ENCODE assay signal across 8 mouse cellular contexts in genomic region chr14:78850666-78851065, GRCm38 (mm10). TPM values are rescaled to one million over a fixed set of nuclear protein-coding genes. Genes with fewer than 3 reads are reported as not detected.
DNase-seq lines count a peak whose midpoint lies in the region; ATAC-seq and TF ChIP-seq lines count a peak whose summit lies in the region.

No protein-coding gene starts in this region.

- H3K9ac ChIP-seq in heart, embryonic 14.5 days (ENCODE audit: low read length): peak overlapping the region; percentile 38
- no peak overlapping the region for H3K9ac ChIP-seq in neural tube, embryonic 11.5 days (ENCODE audit: low read length)

- no peaks in the 10 kb centered on the region for H3K36me3 ChIP-seq in heart, embryonic 14.5 days (ENCODE audit: control insufficient read depth, insufficient read depth, low read length)
- no peaks in the 10 kb centered on the region for H3K36me3 ChIP-seq in neural tube, embryonic 11.5 days (ENCODE audit: control insufficient read depth, insufficient read depth, low read length)

- 0 out of 2 replicates have a peak, but pooled peaks have one; percentile 19 for ATAC-seq in heart, embryonic 14.5 days (ENCODE audit: insufficient number of reproducible peaks, insufficient read depth, low FRiP score, low read depth)
- peak; percentile 91 for ATAC-seq in neural tube, embryonic 11.5 days (ENCODE audit: insufficient read depth, low FRiP score, low TSS enrichment)

- no peak overlapping the region; the same call in 1 of the 2 replicates for H3K4me3 ChIP-seq in gastrocnemius, adult 2 months
- H3K4me3 ChIP-seq in heart, embryonic 14.5 days (ENCODE audit: control insufficient read depth in 1 of 2, insufficient read depth in 1 of 2, low read depth in 1 of 2, low read length in 2 of 2): 0 out of 4 replicates have a peak overlapping the region, but pooled peaks of 1 of the 2 experiments have one; percentile 2
- H3K4me3 ChIP-seq in neural tube, embryonic 11.5 days (ENCODE audit: low read depth, low read length): no peak overlapping the region

- H3K27ac ChIP-seq in gastrocnemius, adult 2 months: peak overlapping the region; percentile 2; the same call in 1 of the 2 replicates
- peak overlapping the region in 1 of 2 experiments; percentile 8; a peak in 2 of 4 replicates for H3K27ac ChIP-seq in heart, embryonic 14.5 days (replicated peaks in 1 of 2; ENCODE audit: control insufficient read depth in 1 of 2, insufficient read depth in 1 of 2, low read depth in 2 of 2, low read length in 2 of 2)
- H3K27ac ChIP-seq in neural tube, embryonic 11.5 days (ENCODE audit: low read depth, low read length): peak overlapping the region; percentile 68

- H3K4me1 ChIP-seq in heart, embryonic 14.5 days (ENCODE audit: control insufficient read depth in 2 of 2, insufficient read depth in 2 of 2, low read length in 2 of 2): peaks cover 7 to 18% of the 10 kb centered on the region in 2 experiments
- H3K4me1 ChIP-seq in neural tube, embryonic 11.5 days (ENCODE audit: control insufficient read depth, insufficient read depth, low read length): peaks cover 11% of the 10 kb centered on the region; the same call in 1 of the 2 replicates

- peak overlapping the region; percentile 40 for H3K4me2 ChIP-seq in heart, embryonic 14.5 days (ENCODE audit: low read length)
- peak overlapping the region; percentile 8; the same call in 1 of the 2 replicates for H3K4me2 ChIP-seq in neural tube, embryonic 11.5 days (ENCODE audit: low read depth)

- intact Hi-C loops in gastrocnemius, adult 2 months (cut with DNase I): loop anchor here (5.0 kb wide), 1 partner anchor 47 kb away; no protein-coding TSS in a partner anchor

- TF ChIP-seq CTCF in gastrocnemius, adult 2 months (IDR thresholded peaks at IDR 0.05): no peak

- WGBS in heart, embryonic 14.5 days: 22% methylated on average over 8 of the region's 8 CpGs
- WGBS in neural tube, embryonic 11.5 days: 8% methylated on average over 8 of the region's 8 CpGs

- no peak for DNase-seq in gastrocnemius, adult 2 months
- DNase-seq in gastrocnemius, postnatal 10 days: no peak
- peak; percentile 69 for DNase-seq in kidney, postnatal 14 days
- DNase-seq in neural tube, embryonic 11.5 days (ENCODE audit: low spot score): peak; percentile 80
- DNase-seq in spleen, postnatal 4 days (ENCODE audit: low spot score in 2 of 2): no peak
- DNase-seq in layer of hippocampus, postnatal 25 days (ENCODE audit: extremely low spot score in 1 of 2, low spot score in 1 of 2): no peak
- DNase-seq in right cerebral cortex, postnatal 4 days: no peak

- no peaks in the 10 kb centered on the region for H3K9me3 ChIP-seq in heart, embryonic 14.5 days (ENCODE audit: control insufficient read depth, low read length)
- no peaks in the 10 kb centered on the region for H3K9me3 ChIP-seq in neural tube, embryonic 11.5 days (ENCODE audit: control insufficient read depth, low read length)

- H3K27me3 ChIP-seq in heart, embryonic 14.5 days (ENCODE audit: control insufficient read depth, insufficient read depth, low read length): no peaks in the 10 kb centered on the region
- no peaks in the 10 kb centered on the region for H3K27me3 ChIP-seq in neural tube, embryonic 11.5 days (ENCODE audit: control insufficient read depth, insufficient read depth, low read length)

RNA-seq across cellular contexts. Expression of gene Vwa8, which starts 1.8 kb away (rescaled TPM):
- 10 to 100 TPM; 64.5 to 83.1 TPM for total RNA-seq in gastrocnemius, adult 2 months (2021)
- total RNA-seq in gastrocnemius, postnatal 10 days (2021): 10 to 100 TPM; 54.2 to 61.2 TPM
- polyA plus RNA-seq in heart, embryonic 14.5 days (2014; fragmentation: Nextera tagmentation; extraction: Ambion mirVana): 23.1 and 25.2 TPM in 2 replicates
- 9.0 and 10.8 TPM in 2 replicates for polyA plus RNA-seq in neural tube, embryonic 11.5 days (2014; fragmentation: Nextera tagmentation; extraction: Ambion mirVana)
- 10 to 100 TPM; 23.3 to 28.0 TPM for total RNA-seq in layer of hippocampus, postnatal 25 days (2021)

Comparison
In these comparisons a context has a peak if more than half of its experiments do, and no peak if none do; other contexts are left out.
1. DNase-seq: peak in kidney, postnatal 14 days (single experiment) and neural tube, embryonic 11.5 days (single experiment); none in gastrocnemius, adult 2 months (single experiment), gastrocnemius, postnatal 10 days (single experiment), spleen, postnatal 4 days (0 of 2), layer of hippocampus, postnatal 25 days (0 of 2) and right cerebral cortex, postnatal 4 days (single experiment).